Mouse (Mus musculus): ENCODE results near the gene Slc29a2.
"Not testable (repeated sequence)": the region's sequence is repeated elsewhere in the genome, so short reads cannot be mapped to it uniquely, and the experiment has no call there.

Slc29a2 gene

GRCm38 (mm10) chr19:5023621-5024479, at the start of gene Slc29a2:
Slc29a2 (plus strand) TSS chr19:5023860.
- DNase-seq = peak; percentile 97

- peak; percentile 74 for DNase-seq
Measured at GRCm38 (mm10) chr19:4981767-4982166, 41.9 kb upstream of the Slc29a2 start.

GRCm38 (mm10) chr19:4989013-4989412, 34.6 kb upstream of the Slc29a2 start:
- DNase-seq = peak; percentile 95

GRCm38 (mm10) chr19:4989434-4990255, 34.0 kb upstream of the Slc29a2 start:
- no peak for DNase-seq

GRCm38 (mm10) chr19:4990256-4990625, 33.4 kb upstream of the Slc29a2 start, which contains the start of gene Npas4:
Npas4 (minus strand) TSS chr19:4990316.
- no peak for DNase-seq

- DNase-seq = peak; percentile 9
Measured at GRCm38 (mm10) chr19:4990716-4991115, 32.9 kb upstream of the Slc29a2 start.

GRCm38 (mm10) chr19:4992371-4992770, 31.3 kb upstream of the Slc29a2 start:
- DNase-seq = peak; percentile 45

- peak; percentile 11 for DNase-seq
Measured at GRCm38 (mm10) chr19:4992904-4993303, 30.8 kb upstream of the Slc29a2 start.

- no peak for DNase-seq
Measured at GRCm38 (mm10) chr19:4994043-4994442, 29.6 kb upstream of the Slc29a2 start.

GRCm38 (mm10) chr19:4999445-5000140, 24.1 kb upstream of the Slc29a2 start:
- no peak for DNase-seq

- peak; percentile 94 for DNase-seq
Measured at GRCm38 (mm10) chr19:5001666-5002406, 21.8 kb upstream of the Slc29a2 start.

GRCm38 (mm10) chr19:5003644-5004043, 20.0 kb upstream of the Slc29a2 start:
- DNase-seq = not testable (repeated sequence)

GRCm38 (mm10) chr19:5004925-5005324, 18.7 kb upstream of the Slc29a2 start:
- DNase-seq = no peak

GRCm38 (mm10) chr19:5013138-5013537, 10.5 kb upstream of the Slc29a2 start:
- no peak for DNase-seq

GRCm38 (mm10) chr19:5014961-5015398, 8.7 kb upstream of the Slc29a2 start:
- peak; percentile 58 for DNase-seq

- peak; percentile 30 for DNase-seq
Measured at GRCm38 (mm10) chr19:5016221-5016742, 7.4 kb upstream of the Slc29a2 start.

- peak; percentile 82 for DNase-seq
Measured at GRCm38 (mm10) chr19:5016782-5017181, 6.9 kb upstream of the Slc29a2 start.

- DNase-seq = no peak
Measured at GRCm38 (mm10) chr19:5017611-5018010, 6.0 kb upstream of the Slc29a2 start.

- DNase-seq = no peak
Measured at GRCm38 (mm10) chr19:5018191-5018590, 5.5 kb upstream of the Slc29a2 start.

- DNase-seq = no peak
Measured at GRCm38 (mm10) chr19:5021416-5021815, 2.2 kb upstream of the Slc29a2 start.

GRCm38 (mm10) chr19:5026111-5026510, 2.5 kb downstream of the Slc29a2 start:
- no peak for DNase-seq

GRCm38 (mm10) chr19:5032686-5033085, 9.0 kb downstream of the Slc29a2 start:
- DNase-seq = no peak

All from embryo, embryonic 11 days (tissue).